Mouse (Mus musculus) neural tube, embryonic 10.5 days (tissue): ENCODE measurements around the gene Barhl2.
A peak's percentile ranks its signal among the peaks of the same experiment; 100 is the strongest.

ENCODE experiments used
- DNase-seq: peaks from one replicate; pipeline ENCODE4 v3.0.0-alpha.2; 2017; ENCODE audit warnings: low spot score; ENCODE audit errors: extremely low spot score

Gene Barhl2

DNA sequence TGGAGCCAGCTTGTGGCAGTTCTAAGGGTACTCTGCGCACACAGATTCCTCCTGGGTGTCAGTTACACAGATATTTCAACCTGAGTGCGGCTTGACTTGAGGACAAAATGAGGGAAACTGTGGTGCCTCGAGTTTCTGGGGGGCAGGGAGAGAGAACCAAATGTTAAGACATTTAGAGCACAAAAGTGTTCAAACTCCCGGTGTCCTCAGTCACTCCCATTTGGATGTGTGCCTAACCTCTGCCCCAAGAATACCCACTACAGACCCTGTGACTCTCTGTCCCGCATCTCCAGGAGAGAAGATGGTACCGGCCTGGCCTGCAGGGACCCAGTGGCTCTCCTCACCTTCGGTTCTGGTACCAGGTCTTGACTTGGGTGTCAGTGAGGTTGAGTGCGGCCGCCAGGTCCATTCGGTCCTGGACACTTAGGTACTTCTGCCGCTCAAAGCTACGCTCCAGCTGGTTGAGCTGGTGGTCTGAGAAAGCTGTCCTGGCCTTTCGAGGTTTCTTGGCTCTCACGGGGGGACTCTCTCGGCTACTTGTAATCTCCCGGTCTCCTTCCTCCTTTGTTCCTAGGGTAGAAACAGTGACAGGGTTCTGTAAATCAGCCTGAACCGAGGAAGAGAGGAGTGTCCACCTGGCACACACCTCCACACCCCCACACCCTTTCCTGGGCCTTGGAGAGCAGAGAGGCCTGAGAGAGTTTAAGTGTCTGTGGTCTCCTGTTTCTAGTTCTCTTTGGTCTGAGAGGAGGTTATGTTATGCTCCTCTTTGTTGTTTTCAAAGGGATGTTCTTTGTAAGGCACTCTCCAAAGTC is 2.7 kb downstream of the Barhl2 start:
- DNase-seq: peak; percentile 59

- DNase-seq: peak; percentile 57
Measured at GRCm38 (mm10) chr5:106454411-106455105, 3.4 kb downstream of the Barhl2 start.

DNA sequence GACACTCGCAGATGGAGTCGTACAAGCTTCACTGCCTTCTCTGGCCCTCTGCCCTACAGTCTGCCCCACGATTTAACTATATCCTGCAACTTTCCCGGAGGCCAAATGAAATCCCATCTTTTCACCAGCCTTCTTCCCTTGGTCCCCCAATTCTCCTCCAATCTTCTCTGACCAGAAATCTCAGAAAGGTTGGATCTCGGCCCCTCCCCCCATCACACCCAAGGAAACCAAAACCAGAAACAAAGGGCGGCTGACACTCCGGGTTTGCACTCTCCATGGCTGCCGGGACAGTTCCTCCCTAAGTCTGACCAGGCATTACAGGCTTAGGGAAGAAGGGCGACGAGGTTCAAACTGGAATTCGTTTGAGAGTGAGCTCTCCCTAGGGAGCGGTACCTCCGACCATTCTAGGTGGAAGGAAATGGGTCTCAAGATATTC is 4.1 kb downstream of the Barhl2 start:
- DNase-seq: peak; percentile 62

GRCm38 (mm10) chr5:106453181-106453885 is 4.6 kb downstream of the Barhl2 start:
- DNase-seq: peak; percentile 65

- DNase-seq: no peak
Measured at GRCm38 (mm10) chr5:106452686-106453085, 5.3 kb downstream of the Barhl2 start.

DNA sequence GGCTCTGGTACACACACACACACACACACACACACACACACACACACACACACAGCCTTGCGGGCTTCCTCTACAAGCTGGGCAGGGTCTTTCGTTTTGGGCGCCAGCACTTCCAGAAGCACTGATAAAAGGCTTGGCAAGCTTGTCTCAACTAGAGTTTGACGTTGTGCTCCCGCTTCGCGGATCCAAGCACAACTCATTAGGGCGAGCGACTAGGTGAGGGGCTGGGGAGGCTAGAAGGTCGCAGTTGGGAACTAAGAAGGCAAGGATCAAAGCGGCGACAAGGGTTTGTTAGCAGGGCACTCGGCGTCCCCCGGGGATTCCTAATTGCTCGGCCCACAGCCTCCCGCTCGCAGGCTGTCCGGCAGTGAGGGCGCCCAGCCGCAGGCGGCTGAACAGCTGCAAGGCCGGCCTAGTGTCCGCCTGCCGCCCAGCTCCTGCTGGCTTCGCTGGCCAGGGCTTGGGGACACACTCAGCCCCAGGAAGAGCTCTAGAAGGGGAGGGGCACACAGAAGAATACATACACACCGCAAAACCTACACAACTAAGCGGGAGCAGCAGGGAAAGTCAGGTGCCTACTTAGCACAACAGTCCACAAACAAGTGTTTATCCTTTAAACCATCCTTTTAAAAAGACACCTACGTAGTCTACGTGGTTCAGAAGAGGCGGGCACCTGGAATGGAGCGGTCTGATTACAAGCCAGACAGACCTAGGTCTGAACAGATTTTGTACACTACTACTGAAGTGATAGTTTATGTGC is 6.1 kb downstream of the Barhl2 start:
- DNase-seq: peak; percentile 69

DNA sequence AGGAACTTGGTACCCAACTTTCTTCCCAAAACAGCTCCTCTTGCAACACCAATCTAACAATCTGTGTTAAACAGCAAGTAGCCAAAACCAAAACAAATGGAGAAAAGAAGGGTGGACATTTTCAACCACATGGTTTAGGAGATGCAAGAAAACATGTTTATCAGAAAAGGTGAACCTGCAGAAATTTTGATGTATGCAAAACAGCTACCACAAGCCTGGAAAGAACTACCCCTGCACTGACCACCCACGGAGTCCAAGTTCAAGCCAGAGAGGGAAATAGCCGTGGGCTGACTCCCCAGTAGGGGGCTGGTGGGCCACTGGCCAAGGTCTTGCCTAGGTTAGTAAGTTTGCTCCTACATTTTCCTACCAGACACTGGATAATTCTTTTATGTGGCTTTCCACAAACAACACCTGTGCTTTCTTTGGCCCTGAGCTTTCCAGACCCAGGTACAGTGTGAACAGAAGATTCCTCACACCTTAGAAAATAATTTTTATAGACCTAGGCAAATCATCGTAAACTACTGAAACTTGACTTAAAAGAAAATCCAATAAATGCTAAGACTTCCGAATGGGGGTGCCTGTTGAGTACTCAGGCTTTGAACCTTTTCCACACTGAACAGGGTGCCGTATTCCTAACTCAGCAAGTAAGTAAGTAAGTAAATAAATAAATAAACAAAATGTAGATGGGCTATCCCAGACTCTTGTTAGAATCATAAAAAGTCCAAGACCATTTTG is 7.4 kb downstream of the Barhl2 start:
- DNase-seq: peak; percentile 36

GRCm38 (mm10) chr5:106449720-106450425 is 8.1 kb downstream of the Barhl2 start:
- peak; percentile 47 for DNase-seq

DNA sequence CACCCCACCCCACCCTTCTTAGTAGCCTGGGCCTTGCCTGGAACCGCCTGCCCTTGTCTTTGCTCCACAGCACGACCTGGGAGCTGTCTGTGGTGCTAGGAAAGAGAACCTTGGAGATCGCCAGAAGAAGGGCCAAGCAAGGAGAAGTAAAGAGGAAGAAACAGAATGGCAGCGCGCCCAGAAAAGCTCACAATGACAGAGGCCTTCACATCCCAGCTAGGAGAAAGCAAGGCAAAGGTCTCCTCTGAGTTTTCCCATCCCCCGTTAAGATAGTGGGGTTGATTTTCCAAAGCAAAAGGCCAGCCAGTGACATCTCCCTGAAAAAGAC is 9.2 kb downstream of the Barhl2 start:
- DNase-seq: peak; percentile 55

- peak; percentile 52 for DNase-seq
Measured at GRCm38 (mm10) chr5:106447951-106448797, 9.8 kb downstream of the Barhl2 start.

DNA sequence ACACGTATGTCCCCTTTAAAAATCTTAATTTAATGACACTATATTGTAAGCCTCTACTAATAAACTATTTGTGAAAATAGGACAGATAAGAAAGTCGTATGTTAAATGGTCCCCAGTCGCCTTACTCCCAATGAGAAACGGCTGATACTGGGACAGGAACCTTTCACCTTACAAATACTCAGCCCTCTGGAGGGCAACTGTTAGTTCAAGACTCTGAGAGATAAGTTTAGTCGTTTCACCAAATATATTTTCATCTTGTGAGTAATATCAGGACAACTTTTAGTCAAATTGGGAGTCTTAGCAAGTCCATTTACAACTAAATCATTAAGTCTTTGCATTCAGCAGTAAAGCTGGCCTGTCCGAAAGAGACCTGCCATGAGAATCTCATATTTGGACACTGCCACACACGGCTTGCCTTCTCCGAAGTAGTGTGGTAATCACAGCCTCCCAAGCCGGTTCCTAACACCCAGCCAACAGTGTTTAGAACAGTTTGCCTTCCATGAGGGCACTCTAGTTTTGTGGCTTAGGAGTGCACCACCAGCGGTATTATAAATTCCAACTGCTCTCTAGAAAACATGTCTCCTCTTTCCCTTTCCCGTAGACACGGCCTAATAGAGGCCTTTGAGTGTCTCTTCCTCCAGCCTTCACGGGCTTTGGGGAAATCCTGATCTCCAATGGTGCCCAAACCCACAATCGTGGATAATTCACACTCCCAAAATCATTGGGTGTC is 10.7 kb downstream of the Barhl2 start:
- DNase-seq: peak; percentile 22

DNA sequence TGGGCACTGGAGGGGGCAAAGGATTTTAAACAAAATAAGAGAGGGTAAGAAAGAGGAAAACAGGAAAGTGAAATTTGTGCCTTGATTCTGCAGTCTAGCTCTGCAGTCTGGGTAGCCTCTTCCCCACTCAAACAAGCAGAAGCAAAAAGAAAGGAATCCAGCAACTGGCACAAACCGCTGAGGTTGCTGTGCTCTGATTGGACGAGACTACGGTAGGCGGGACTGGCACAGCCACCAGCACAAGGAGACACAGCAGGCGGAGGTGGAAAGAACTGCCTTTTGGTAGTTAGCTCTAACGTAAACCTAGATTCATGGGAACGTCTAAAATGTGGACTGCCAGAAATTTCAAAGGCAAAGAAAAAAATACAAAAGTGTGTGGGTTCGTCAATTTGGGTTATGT is 11.4 kb downstream of the Barhl2 start:
- DNase-seq: peak; percentile 34

GRCm38 (mm10) chr5:106445681-106446080 is 12.3 kb downstream of the Barhl2 start:
- DNase-seq: no peak

DNA sequence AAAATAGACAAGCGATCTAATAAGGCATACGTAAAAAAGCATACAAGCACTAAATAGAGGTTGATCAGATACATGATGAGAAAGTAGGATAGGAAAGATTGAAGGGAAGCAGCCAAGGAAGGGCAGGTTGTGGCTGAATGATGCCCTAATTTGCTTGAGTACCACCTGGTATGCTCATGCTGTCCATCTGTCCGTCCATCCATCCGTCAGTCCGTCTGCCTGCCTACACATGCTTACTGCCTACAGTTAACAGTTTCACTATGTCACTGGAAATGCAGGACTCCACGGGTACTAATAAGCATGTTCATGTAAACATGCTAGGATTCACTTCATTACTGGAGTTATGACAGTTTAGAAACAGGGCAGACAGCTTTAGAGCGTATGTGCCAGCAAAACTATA is 19.1 kb downstream of the Barhl2 start:
- no peak for DNase-seq

DNA sequence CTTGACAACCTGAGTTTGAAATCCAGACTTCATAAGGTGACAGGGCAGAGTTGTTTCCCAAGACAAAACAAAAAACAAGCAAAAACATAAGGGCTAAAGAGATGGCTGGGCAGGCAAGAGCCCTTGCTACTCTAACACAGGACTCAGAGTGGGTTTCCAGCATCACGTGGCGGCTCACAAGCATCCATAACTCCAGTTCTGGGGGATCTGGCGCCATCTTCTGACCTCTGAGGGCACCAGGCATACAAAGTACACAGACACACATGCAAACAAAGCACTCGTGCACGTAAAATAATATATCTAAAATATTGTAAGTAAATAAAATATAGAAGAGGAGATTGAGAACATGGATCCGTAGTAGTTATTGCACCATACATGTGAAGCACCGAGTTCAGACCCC is 31.9 kb downstream of the Barhl2 start:
- DNase-seq: no peak

DNA sequence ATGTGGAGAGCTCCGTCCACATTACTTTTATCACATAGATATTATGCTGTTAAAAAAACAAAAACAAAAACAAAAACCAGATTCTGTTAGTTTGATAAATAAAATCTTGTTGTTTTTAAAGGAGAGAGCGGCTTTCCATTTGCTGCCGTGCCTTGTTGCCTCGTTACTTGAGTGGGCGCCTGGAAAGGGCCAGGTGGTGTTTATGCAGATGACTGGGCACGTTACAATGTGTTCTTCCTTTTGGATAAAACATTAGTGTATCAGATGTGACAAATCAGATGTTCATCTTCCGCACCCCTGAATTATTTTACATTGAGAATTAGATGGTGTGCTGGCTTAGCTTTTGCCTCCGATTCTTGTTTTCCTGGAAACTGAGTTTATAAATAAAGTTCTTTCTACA is 37.1 kb downstream of the Barhl2 start:
- DNase-seq: no peak

DNA sequence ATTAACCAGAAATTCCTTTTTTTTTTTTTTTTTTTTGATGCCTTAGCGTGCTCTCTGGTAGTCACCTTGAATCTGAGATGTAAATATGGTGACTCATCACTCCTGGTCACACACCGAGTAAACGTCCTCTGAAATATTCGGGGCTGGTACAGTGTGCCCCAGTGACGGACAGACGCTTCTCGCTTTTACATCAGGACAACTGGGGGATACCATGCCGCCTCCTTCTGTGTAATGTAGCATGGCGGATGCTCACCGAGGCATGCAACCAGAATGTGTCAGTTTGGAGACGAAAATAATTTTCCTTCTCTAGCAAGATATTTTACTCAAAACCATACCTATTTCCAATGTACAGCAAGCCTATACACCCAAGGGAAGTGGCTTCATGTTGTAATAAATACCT is 37.6 kb downstream of the Barhl2 start:
- DNase-seq: no peak

- DNase-seq: peak; percentile 51
Measured at GRCm38 (mm10) chr5:106417210-106417609, 40.8 kb downstream of the Barhl2 start.

- no peak for DNase-seq
Measured at GRCm38 (mm10) chr5:106416550-106416949, 41.4 kb downstream of the Barhl2 start.
